Mouse (Mus musculus) C3H10T1/2 (cell line): ENCODE data around the gene Ubqln3. TPM values are rescaled to one million over a fixed set of nuclear protein-coding genes. Genes with fewer than 3 reads are reported as not detected.

Source experiments
- polyA plus RNA-seq, 2 experiments: library from polyadenylated mRNA; unstranded; fragments of >200 nt; fragmentation: generic; extraction: Trizol; gene quantifications; one replicate each; pipeline ENCODE4 v1.2.1; 2012; ENCODE audit warnings: missing spikeins in 2 of 2

Ubqln3 gene
- not detected for polyA plus RNA-seq

DNA sequence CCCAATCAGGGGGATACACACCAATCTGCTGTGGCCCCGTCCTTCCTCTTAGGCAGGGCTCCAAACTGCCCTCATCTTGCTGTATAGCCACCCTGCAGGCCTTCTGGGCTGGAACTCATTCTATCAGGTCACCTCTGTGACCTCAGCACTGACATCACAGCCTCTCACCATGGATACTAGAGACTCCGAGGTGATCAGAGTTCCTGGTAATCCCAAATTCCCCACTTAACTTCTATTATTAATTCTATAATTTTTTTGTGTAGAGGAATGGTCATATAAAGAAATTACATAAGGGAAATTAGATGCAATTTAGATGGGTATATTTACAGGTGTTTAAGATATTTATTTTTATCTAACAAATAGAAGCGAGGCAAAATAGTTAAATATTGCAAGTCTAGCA lies at the start of gene Ubqln3:
Ubqln3 (minus strand) TSS at position 101 of the 400 bp plus-strand sequence.

DNA sequence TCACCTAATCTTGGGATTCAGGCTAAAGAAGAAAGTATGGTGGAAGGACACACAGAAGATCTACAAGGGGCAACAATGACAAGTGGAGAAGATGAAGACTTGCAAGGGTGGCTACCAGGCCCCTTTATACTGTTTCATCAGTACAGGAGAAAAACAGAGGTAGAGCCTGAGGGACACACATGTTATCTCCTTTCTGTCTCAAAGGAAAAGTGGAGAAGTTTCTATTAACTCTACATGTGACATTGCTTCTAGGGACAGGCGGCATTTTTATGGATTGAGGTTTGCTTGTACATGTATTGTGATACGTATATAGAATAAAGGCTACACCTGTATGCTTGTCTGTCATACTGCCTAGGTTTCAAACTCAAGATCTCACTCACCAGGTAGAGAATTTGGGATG lies 40.2 kb upstream of the Ubqln3 start, which contains the start of gene Olfr648:
Olfr648 (minus strand) TSS at position 101 of the 400 bp plus-strand sequence.

DNA sequence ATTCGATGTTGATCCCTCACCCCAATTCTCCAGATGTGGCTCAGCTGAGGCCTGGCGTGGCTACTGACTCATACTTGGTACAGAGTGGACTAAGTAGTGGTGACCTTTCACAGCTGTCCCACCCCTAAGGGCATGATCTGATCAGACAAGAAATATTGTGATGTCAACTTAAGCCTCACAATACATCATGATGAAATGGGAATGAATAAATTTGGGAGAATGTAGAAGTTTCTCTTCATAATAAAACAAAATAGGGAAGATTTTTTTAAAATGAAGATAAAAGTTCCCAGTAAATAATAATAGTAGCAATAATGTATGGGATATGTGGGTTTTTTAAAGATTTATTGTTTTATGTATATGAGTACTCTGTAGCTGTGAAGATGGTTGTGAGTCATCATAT lies 7.4 kb upstream of the Ubqln3 start, which contains the start of gene Ubqlnl:
Ubqlnl (minus strand) TSS at position 101 of the 400 bp plus-strand sequence.

DNA sequence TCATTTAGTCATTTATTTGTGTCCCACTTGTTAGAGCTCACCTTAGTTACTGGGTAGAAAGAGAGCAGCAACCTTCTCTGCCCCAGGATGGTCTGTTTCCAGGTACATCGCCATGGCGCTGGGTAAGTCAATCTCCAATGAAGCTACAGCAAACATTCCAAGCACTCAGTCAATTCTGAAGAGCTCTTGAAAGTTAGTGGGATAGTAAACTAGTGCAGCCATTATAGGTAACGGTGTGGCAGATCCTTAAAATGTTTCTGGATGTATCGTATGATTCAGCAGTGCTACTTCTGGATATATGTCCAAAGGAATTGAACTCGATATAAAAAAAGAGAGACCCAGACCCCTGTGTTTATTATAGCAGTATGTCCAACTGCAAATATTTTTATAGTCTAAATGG lies 5.8 kb downstream of the Ubqln3 start, which contains the start of gene Olfr643:
Olfr643 (minus strand) TSS at position 101 of the 400 bp plus-strand sequence.

DNA sequence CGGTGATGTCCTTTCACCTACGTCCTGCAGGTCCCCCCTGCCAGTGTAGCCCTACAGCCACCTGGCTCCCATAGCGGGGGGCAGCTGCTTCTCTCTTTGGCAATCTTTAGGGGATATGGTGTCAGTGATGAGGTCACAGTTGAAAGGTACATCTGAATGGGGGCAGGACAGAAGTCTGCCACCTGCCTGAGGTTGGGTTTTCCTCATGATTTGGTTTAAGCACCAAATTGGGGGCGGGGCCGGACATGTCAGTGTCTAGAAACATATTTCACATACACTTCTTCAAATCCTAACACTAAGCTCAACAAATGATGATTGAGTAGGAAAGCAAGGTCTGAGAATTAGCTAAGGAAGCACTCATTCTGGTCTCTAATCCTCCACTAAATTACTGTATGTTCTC lies 13.4 kb downstream of the Ubqln3 start, which contains the start of gene Ubqln5:
Ubqln5 (minus strand) TSS at position 101 of the 400 bp plus-strand sequence.

DNA sequence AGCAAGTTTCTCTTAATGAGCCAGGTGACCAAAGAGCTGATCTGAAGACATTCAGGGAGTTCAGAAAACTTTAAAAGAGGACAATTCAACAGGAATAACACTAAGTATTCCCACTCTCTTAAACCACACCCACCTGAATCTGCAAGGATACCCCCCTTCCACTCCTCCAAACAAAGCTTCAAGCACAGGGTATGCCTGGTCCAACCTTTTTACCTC lies 38.4 kb downstream of the Ubqln3 start, which contains the start of gene Olfr646:
Olfr646 (plus strand) TSS at position 117 of the 216 bp plus-strand sequence.

Other genes starting within 250 kb of the Ubqln3 start
- not detected for gene Olfr64, start 248.8 kb downstream of the Ubqln3 start, polyA plus RNA-seq
- under 1 TPM in 1 of 2 experiments, not detected in 1; 0.05 TPM for gene Olfr65, start 239.8 kb downstream of the Ubqln3 start, polyA plus RNA-seq
- not detected for gene Olfr631, start 214.5 kb downstream of the Ubqln3 start, polyA plus RNA-seq
- gene Olfr632, start 208.9 kb downstream of the Ubqln3 start, polyA plus RNA-seq: not detected
- not detected for gene Olfr633, start 198.8 kb downstream of the Ubqln3 start, polyA plus RNA-seq
- not detected for gene Olfr635, start 172.1 kb downstream of the Ubqln3 start, polyA plus RNA-seq
- gene Olfr638, start 144.5 kb downstream of the Ubqln3 start, polyA plus RNA-seq: not detected
- not detected for gene Olfr639, start 126.0 kb downstream of the Ubqln3 start, polyA plus RNA-seq
- gene Olfr640, start 117.7 kb downstream of the Ubqln3 start, polyA plus RNA-seq: not detected
- gene Olfr641, start 107.8 kb downstream of the Ubqln3 start, polyA plus RNA-seq: not detected
- not detected for gene Olfr642, start 90.6 kb downstream of the Ubqln3 start, polyA plus RNA-seq
- not detected for gene 4930516K23Rik, start 81.8 kb downstream of the Ubqln3 start, polyA plus RNA-seq
- not detected for gene Olfr644, start 71.4 kb downstream of the Ubqln3 start, polyA plus RNA-seq
- not detected for gene Olfr645, start 57.8 kb downstream of the Ubqln3 start, polyA plus RNA-seq
- gene Olfr646, start 38.4 kb downstream of the Ubqln3 start, polyA plus RNA-seq: not detected
- not detected for gene Ubqln5, start 13.5 kb downstream of the Ubqln3 start, polyA plus RNA-seq
- gene Olfr643, start 5.9 kb downstream of the Ubqln3 start, polyA plus RNA-seq: not detected
- not detected for gene Ubqlnl, start 7.3 kb upstream of the Ubqln3 start, polyA plus RNA-seq
- gene Olfm5, start 21.6 kb upstream of the Ubqln3 start, polyA plus RNA-seq: not detected
- gene Olfr648, start 40.1 kb upstream of the Ubqln3 start, polyA plus RNA-seq: under 1 TPM in 1 of 2 experiments, not detected in 1; 0.01 TPM
- not detected for gene Olfr649, start 52.7 kb upstream of the Ubqln3 start, polyA plus RNA-seq
- under 1 TPM; 0.07 to 0.15 TPM for gene Trim6, start 75.5 kb upstream of the Ubqln3 start, polyA plus RNA-seq
- gene Trim34a, start 101.2 kb upstream of the Ubqln3 start, polyA plus RNA-seq: under 1 TPM; 0.01 to 0.54 TPM
- gene Trim5, start 144.8 kb upstream of the Ubqln3 start, polyA plus RNA-seq: not detected
- under 1 TPM in 1 of 2 experiments, not detected in 1; 0.01 TPM for gene Trim12a, start 172.2 kb upstream of the Ubqln3 start, polyA plus RNA-seq
- under 1 TPM in 1 of 2 experiments, not detected in 1; 0.92 TPM for gene Trim34b, start 186.2 kb upstream of the Ubqln3 start, polyA plus RNA-seq
- 1 to 10 TPM in 1 of 2 experiments, under 1 TPM in 1; 0.13 to 3.7 TPM for gene Trim12c, start 210.1 kb upstream of the Ubqln3 start, polyA plus RNA-seq
- gene Trim30b, start 226.6 kb upstream of the Ubqln3 start, polyA plus RNA-seq: not detected